12 mouse cellular contexts compared by ENCODE assay signal in the genomic region with DNA sequence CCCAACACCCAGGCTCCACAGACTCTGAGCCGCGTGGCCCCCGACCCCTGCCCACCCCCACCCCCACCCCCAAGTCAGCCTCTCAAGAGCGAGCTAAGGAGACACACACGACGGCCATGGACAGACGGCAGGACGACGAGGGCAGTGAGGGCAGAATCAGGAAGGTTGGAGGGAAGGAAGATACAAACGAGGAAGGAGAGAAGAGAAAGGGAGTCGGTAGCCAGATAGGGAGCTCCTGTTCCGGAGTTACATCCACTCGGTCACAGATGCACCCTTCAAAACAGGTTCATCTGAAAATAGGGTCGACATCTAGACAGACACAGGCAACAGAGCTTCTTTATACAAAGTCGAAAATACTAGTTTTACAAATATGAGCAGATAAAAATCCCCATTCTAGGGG. TPM values are rescaled to one million over a fixed set of nuclear protein-coding genes. Genes with fewer than 3 reads are reported as not detected.
DNase-seq lines count a peak whose midpoint lies in the region; ATAC-seq and TF ChIP-seq lines count a peak whose summit lies in the region.
"Had no signal": no experiment of that assay in that cellular context is flagged by ENCODE, and none has a peak within 500 bp of the region (broad histone marks: within the 10 kb centered on the region; RNA-seq: fewer than 3 reads in every experiment).

No protein-coding gene starts in this region.

- no peak for TF ChIP-seq EP300 in heart, postnatal 0 days (IDR thresholded peaks at IDR 0.05; ENCODE audit: low read depth)

- H3K36me3 ChIP-seq in heart, postnatal 0 days (replicated peaks; ENCODE audit: control insufficient read depth, insufficient read depth, low read length) = peaks cover 8% of the 10 kb centered on the region
- H3K36me3 ChIP-seq in embryonic facial prominence, embryonic 12.5 days = peaks cover 12% of the 10 kb centered on the region
- H3K36me3 ChIP-seq in hindbrain, embryonic 11.5 days (ENCODE audit: control insufficient read depth, insufficient read depth, low read length) = no peaks in the 10 kb centered on the region
- peaks cover 8% of the 10 kb centered on the region for H3K36me3 ChIP-seq in midbrain, postnatal 0 days (ENCODE audit: insufficient read depth, low read length)

- peak overlapping the region; percentile 48 for H3K4me3 ChIP-seq in heart, postnatal 0 days (ENCODE audit: low read depth, low read length)
- peak overlapping the region; percentile 47; the same call in 1 of the 2 replicates for H3K4me3 ChIP-seq in embryonic facial prominence, embryonic 12.5 days
- peak overlapping the region; percentile 36; the same call in 1 of the 2 replicates for H3K4me3 ChIP-seq in hindbrain, embryonic 11.5 days (ENCODE audit: low read depth, low read length)
- H3K4me3 ChIP-seq in midbrain, postnatal 0 days (ENCODE audit: low read depth, low read length) = peak overlapping the region; percentile 32; the same call in 1 of the 2 replicates

- peaks cover 18% of the 10 kb centered on the region for H3K4me1 ChIP-seq in heart, postnatal 0 days (ENCODE audit: control insufficient read depth, insufficient read depth)
- peaks cover 54% of the 10 kb centered on the region for H3K4me1 ChIP-seq in embryonic facial prominence, embryonic 12.5 days
- peaks cover 29% of the 10 kb centered on the region for H3K4me1 ChIP-seq in hindbrain, embryonic 11.5 days (replicated peaks; ENCODE audit: control insufficient read depth, insufficient read depth, low read length)
- peaks cover 21% of the 10 kb centered on the region; the same call in 1 of the 2 replicates for H3K4me1 ChIP-seq in midbrain, postnatal 0 days (ENCODE audit: insufficient read depth, low read length)

- H3K9me3 ChIP-seq in heart, postnatal 0 days (replicated peaks; ENCODE audit: control insufficient read depth, low read length) = no peaks in the 10 kb centered on the region
- no peaks in the 10 kb centered on the region for H3K9me3 ChIP-seq in embryonic facial prominence, embryonic 12.5 days
- H3K9me3 ChIP-seq in hindbrain, embryonic 11.5 days (ENCODE audit: control insufficient read depth, low read length) = no peaks in the 10 kb centered on the region
- H3K9me3 ChIP-seq in midbrain, postnatal 0 days (ENCODE audit: low read length) = no peaks in the 10 kb centered on the region

- H3K27me3 ChIP-seq in heart, postnatal 0 days (ENCODE audit: control insufficient read depth, insufficient read depth, low read length) = peaks cover 50% of the 10 kb centered on the region
- peaks cover 47% of the 10 kb centered on the region for H3K27me3 ChIP-seq in embryonic facial prominence, embryonic 12.5 days
- peaks cover 47% of the 10 kb centered on the region for H3K27me3 ChIP-seq in hindbrain, embryonic 11.5 days (ENCODE audit: control insufficient read depth, insufficient read depth, low read length)
- H3K27me3 ChIP-seq in midbrain, postnatal 0 days (ENCODE audit: insufficient read depth, low read length) = peaks cover 16% of the 10 kb centered on the region

- DNase-seq in heart, postnatal 0 days (ENCODE audit: low spot score) = no peak
- DNase-seq in heart, postnatal 4 days = no peak
- DNase-seq in hindbrain, embryonic 11.5 days (ENCODE audit: low spot score) = peak; percentile 56
- no peak for DNase-seq in midbrain, postnatal 0 days (ENCODE audit: low spot score)
- no peak for DNase-seq in layer of hippocampus, adult 9-11 months
- no peak for DNase-seq in layer of hippocampus, adult 8-10 months (ENCODE audit: low spot score in 2 of 2)
- DNase-seq: kidney, adult 2 months had no signal

- no peak overlapping the region for H3K27ac ChIP-seq in heart, postnatal 0 days (ENCODE audit: low read depth)
- no peak overlapping the region for H3K27ac ChIP-seq in embryonic facial prominence, embryonic 12.5 days
- no peak overlapping the region for H3K27ac ChIP-seq in hindbrain, embryonic 11.5 days (ENCODE audit: low read depth, low read length)
- no peak overlapping the region for H3K27ac ChIP-seq in midbrain, postnatal 0 days (ENCODE audit: low read depth, low read length)
- H3K27ac ChIP-seq: left cerebral cortex, adult 2 months; liver, embryonic 14.5 days had no signal

- H3K9ac ChIP-seq in heart, postnatal 0 days (replicated peaks; ENCODE audit: low read depth, low read length) = no peak overlapping the region
- 0 out of 2 replicates have a peak overlapping the region, but pooled peaks have one; percentile 10 for H3K9ac ChIP-seq in embryonic facial prominence, embryonic 12.5 days
- no peak overlapping the region for H3K9ac ChIP-seq in hindbrain, embryonic 11.5 days (ENCODE audit: low read depth, low read length)
- no peak overlapping the region for H3K9ac ChIP-seq in midbrain, postnatal 0 days (replicated peaks; ENCODE audit: low read length, poor library complexity, severe bottlenecking)
- H3K9ac ChIP-seq: liver, embryonic 14.5 days had no signal

- peak overlapping the region; percentile 72; the same call in 1 of the 2 replicates for H3K4me2 ChIP-seq in heart, postnatal 0 days (ENCODE audit: low read depth, low read length)
- H3K4me2 ChIP-seq in embryonic facial prominence, embryonic 12.5 days (replicated peaks) = no peak overlapping the region
- H3K4me2 ChIP-seq in hindbrain, embryonic 11.5 days (replicated peaks; ENCODE audit: low read depth, low read length) = no peak overlapping the region
- no peak overlapping the region for H3K4me2 ChIP-seq in midbrain, postnatal 0 days (ENCODE audit: low read depth, low read length, poor library complexity, severe bottlenecking)

- ATAC-seq in heart, postnatal 0 days (ENCODE audit: insufficient read depth, low read depth) = no peak
- no peak for ATAC-seq in embryonic facial prominence, embryonic 12.5 days (ENCODE audit: insufficient number of reproducible peaks, insufficient read depth, low FRiP score, low TSS enrichment)
- ATAC-seq in hindbrain, embryonic 11.5 days (ENCODE audit: low FRiP score) = no peak
- no peak for ATAC-seq in midbrain, postnatal 0 days (ENCODE audit: low FRiP score)
- ATAC-seq: CD4-positive, CD25-positive, alpha-beta regulatory T cell, adult 4 months had no signal

- WGBS in heart, postnatal 0 days = 16% methylated on average over 15 of the region's 15 CpGs
- 2% methylated on average over 15 of the region's 15 CpGs for WGBS in embryonic facial prominence, embryonic 12.5 days
- under 1% methylated on average over 15 of the region's 15 CpGs for WGBS in hindbrain, embryonic 11.5 days
- 23% methylated on average over 15 of the region's 15 CpGs for WGBS in midbrain, postnatal 0 days

- no peak for TF ChIP-seq CTCF in heart, postnatal 0 days (IDR thresholded peaks at IDR 0.05; ENCODE audit: low read depth)
- no peak for TF ChIP-seq CTCF in midbrain, postnatal 0 days (IDR thresholded peaks at IDR 0.05)

RNA-seq across cellular contexts. Expression of gene Cbx8, which starts 4.3 kb away (rescaled TPM):
- 1.6 and 3.2 TPM in 2 replicates for total RNA-seq in heart, postnatal 0 days (2014; rRNA removed; ENCODE audit: low replicate concordance)
- polyA plus RNA-seq in heart, postnatal 0 days (2015; fragmentation: Nextera tagmentation; extraction: Ambion mirVana) = 5.1 and 7.0 TPM in 2 replicates
- 1 to 10 TPM; 5.6 to 5.7 TPM for total RNA-seq in heart, postnatal 4 days (2021)
- 9.4 and 10.8 TPM in 2 replicates for polyA plus RNA-seq in embryonic facial prominence, embryonic 12.5 days (2016; fragmentation: Nextera tagmentation; extraction: Ambion mirVana)
- polyA plus RNA-seq in hindbrain, embryonic 11.5 days (2014; fragmentation: Nextera tagmentation; extraction: Ambion mirVana) = 9.1 and 9.3 TPM in 2 replicates
- 14.9 and 15.5 TPM in 2 replicates for total RNA-seq in midbrain, postnatal 0 days (2014; rRNA removed)
- 6.8 and 7.6 TPM in 2 replicates for polyA plus RNA-seq in midbrain, postnatal 0 days (2015; fragmentation: Nextera tagmentation; extraction: Ambion mirVana)
- 10 to 100 TPM in 2 of 4 experiments, 1 to 10 TPM in 2; 6.9 to 11.9 (median 9.6) TPM for total RNA-seq in layer of hippocampus, adult 8-10 months (2022)

RNA-seq across cellular contexts. Expression of gene Cbx2, which starts 13.7 kb away (rescaled TPM):
- total RNA-seq in heart, postnatal 0 days (2014; rRNA removed; ENCODE audit: low replicate concordance) = 1.8 and 13.0 TPM in 2 replicates
- 5.7 and 5.8 TPM in 2 replicates for polyA plus RNA-seq in heart, postnatal 0 days (2015; fragmentation: Nextera tagmentation; extraction: Ambion mirVana)
- total RNA-seq in heart, postnatal 4 days (2021) = 1 to 10 TPM; 7.6 to 7.8 TPM
- 103 and 105 TPM in 2 replicates for polyA plus RNA-seq in embryonic facial prominence, embryonic 12.5 days (2016; fragmentation: Nextera tagmentation; extraction: Ambion mirVana)
- 44.4 and 54.5 TPM in 2 replicates for polyA plus RNA-seq in hindbrain, embryonic 11.5 days (2014; fragmentation: Nextera tagmentation; extraction: Ambion mirVana)
- total RNA-seq in midbrain, postnatal 0 days (2014; rRNA removed) = 9.6 and 10.6 TPM in 2 replicates
- 5.6 and 6.7 TPM in 2 replicates for polyA plus RNA-seq in midbrain, postnatal 0 days (2015; fragmentation: Nextera tagmentation; extraction: Ambion mirVana)
- total RNA-seq in layer of hippocampus, adult 8-10 months (2022) = 1 to 10 TPM; 1.7 to 3.9 (median 2.4) TPM

RNA-seq across cellular contexts. Expression of gene Enpp7, which starts 48.5 kb away (rescaled TPM):
- total RNA-seq in heart, postnatal 0 days (2014; rRNA removed; ENCODE audit: low replicate concordance) = not detected in 2 replicates
- not detected in 2 replicates for polyA plus RNA-seq in heart, postnatal 0 days (2015; fragmentation: Nextera tagmentation; extraction: Ambion mirVana)
- total RNA-seq in heart, postnatal 4 days (2021) = not detected
- polyA plus RNA-seq in embryonic facial prominence, embryonic 12.5 days (2016; fragmentation: Nextera tagmentation; extraction: Ambion mirVana) = not detected in 2 replicates
- not detected in 2 replicates for polyA plus RNA-seq in hindbrain, embryonic 11.5 days (2014; fragmentation: Nextera tagmentation; extraction: Ambion mirVana)
- total RNA-seq in midbrain, postnatal 0 days (2014; rRNA removed) = not detected in 2 replicates
- not detected in 2 replicates for polyA plus RNA-seq in midbrain, postnatal 0 days (2015; fragmentation: Nextera tagmentation; extraction: Ambion mirVana)
- not detected for total RNA-seq in layer of hippocampus, adult 8-10 months (2022)
- total RNA-seq: left cerebral cortex, adult 2 months had no signal
- polyA plus RNA-seq: CD4-positive, CD25-positive, alpha-beta regulatory T cell, adult 4 months; kidney, adult 2 months; liver, embryonic 14.5 days; stomach, embryonic 14.5 days had no signal

RNA-seq across cellular contexts. Expression of gene Cbx4, which starts 49.6 kb away (rescaled TPM):
- 12.1 and 23.1 TPM in 2 replicates for total RNA-seq in heart, postnatal 0 days (2014; rRNA removed; ENCODE audit: low replicate concordance)
- polyA plus RNA-seq in heart, postnatal 0 days (2015; fragmentation: Nextera tagmentation; extraction: Ambion mirVana) = 6.8 and 8.2 TPM in 2 replicates
- total RNA-seq in heart, postnatal 4 days (2021) = 10 to 100 TPM; 30.5 to 34.9 TPM
- polyA plus RNA-seq in embryonic facial prominence, embryonic 12.5 days (2016; fragmentation: Nextera tagmentation; extraction: Ambion mirVana) = 11.7 and 12.3 TPM in 2 replicates
- polyA plus RNA-seq in hindbrain, embryonic 11.5 days (2014; fragmentation: Nextera tagmentation; extraction: Ambion mirVana) = 5.4 and 7.1 TPM in 2 replicates
- 48.6 and 53.4 TPM in 2 replicates for total RNA-seq in midbrain, postnatal 0 days (2014; rRNA removed)
- 30.5 TPM in 2 replicates for polyA plus RNA-seq in midbrain, postnatal 0 days (2015; fragmentation: Nextera tagmentation; extraction: Ambion mirVana)
- 10 to 100 TPM; 40.7 to 47.2 (median 44.0) TPM for total RNA-seq in layer of hippocampus, adult 8-10 months (2022)
